Mouse (Mus musculus): ENCODE results near the gene Gal3st1.

Gene Gal3st1

DNA sequence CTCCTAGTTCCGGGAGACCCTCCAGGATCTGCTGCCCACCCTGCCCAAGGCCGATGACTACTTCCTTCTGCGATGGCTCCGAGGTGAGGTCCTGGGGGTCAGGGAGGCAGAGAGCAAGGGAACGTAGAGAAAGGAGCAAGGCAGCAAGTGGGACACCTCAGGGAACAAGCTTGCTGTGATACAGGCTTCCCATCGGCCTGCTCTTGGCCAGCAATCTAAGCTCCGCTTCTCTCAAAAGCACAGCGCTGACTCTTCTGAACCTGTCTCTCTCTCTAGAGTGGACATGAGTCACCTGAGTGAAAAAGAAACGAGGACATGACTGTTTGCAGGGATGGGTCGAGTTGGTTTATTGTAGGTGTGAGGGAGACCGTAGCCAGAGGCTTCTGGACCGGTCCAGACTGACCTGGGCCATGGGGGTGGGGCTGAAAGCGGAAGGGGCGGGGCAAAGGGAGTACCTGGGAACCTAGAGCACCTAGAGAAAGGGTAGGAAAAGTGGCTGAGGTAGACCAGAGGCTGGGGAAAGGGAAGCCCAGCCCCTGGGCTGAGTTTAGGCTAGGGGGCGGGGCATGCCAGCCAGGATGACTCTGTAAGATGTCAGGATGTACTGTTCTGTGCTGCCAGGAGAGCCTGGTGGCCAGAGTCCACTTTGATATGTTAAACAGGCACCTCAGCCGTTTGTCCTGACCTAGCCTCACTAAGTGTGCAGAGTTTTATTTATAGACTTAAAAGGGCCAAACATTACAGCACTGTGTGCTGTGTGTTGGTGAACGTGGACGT is 51.9 kb downstream of the Gal3st1 start:
- DNase-seq: peak; percentile 12

DNA sequence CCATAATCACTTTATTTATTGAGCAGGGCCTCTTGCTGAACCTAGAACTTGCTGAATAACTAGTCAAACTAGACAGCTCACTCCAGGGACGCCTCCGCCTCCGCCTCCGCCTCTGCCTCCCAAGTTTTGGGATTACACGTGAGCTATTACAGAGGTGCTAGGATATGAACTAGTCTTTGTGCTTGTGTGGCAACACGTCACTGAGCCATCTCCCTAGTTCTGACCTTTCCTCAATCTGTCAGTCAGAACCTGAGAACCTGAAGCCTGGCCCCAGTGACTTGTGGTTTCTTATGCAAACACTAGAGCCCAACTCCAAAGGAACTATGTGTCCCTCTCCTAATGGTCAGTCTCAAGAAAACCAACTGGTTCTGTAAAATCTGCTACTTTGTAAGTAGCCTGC is 52.5 kb downstream of the Gal3st1 start:
- DNase-seq: no peak

DNA sequence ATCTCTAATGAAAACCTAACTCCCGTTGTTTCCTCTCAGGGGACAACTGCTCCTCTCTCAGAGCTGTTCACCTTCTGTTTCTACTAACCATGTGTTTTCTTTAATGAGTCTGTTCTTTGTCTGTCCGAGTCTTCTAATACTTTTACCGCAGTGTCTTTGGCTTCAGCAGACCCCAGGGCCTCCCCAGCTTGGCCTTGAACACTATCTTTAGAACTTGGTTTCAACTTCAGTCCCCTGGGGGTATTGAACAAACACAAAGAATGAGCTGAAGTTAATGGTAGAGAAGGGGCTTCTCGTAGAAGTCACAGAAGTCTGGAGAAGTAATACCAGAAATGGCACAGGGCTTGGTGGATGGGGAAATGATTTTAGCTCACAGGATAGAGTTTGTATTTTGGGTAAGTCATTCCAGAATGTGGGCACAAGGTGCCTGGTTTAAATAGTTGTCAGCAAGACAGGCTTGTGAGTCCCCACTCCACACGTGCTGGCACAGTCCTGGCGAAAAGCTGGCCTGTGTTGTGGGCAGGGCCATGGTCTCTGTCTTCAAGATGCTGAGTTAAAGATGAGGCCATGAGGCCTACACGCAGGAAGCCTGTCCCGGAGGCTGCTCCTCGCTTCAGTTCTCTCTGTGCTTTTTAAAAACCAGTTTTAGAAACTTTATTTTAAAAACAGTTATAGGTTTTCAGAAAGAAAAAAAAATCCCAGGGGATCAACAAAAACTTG is 53.1 kb downstream of the Gal3st1 start:
- no peak for DNase-seq

DNA sequence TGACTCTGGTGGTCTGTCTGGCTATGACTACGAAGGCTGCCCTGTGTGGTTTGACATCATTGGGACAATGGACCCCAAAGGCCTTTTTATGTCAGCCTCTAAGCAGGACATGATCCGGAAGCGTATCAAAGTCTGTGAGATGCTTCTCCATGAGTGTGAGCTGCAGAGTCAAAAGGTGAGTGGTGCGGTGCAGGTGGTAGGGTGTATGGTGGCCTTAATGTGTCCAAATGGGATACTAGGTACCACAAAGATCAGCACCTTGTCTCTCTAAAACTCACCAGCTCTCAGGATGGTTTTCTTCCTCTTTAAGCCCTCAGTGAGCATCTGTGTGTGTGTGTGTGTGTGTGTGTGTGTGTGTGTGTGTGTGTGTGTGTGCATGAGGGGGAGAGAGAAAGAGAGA is 56.5 kb downstream of the Gal3st1 start:
- DNase-seq: no peak

DNA sequence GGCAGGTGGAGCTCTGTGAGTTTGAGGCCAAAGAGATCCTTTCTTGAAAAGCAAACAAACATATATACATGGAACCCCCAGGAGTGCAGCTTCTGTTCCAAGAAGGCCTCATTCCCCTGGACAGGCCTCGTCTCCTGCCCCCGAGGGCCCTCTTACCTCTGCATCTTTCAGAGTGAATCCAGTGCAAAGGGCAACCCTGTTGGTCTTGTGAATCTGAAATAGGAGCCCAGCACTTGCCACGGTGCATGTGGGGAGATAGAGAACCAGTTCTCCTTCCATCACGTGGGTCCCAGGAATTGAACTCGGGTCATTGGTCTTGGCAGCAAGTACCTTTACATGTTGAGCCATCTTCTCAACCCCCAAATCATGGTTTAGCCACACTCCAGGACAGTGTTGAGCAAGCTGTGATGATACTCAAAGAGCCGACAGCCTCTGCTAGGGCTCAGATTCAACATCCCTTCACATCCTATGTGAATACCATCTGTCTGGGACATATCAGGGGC is 57.7 kb downstream of the Gal3st1 start:
- no peak for DNase-seq

DNA sequence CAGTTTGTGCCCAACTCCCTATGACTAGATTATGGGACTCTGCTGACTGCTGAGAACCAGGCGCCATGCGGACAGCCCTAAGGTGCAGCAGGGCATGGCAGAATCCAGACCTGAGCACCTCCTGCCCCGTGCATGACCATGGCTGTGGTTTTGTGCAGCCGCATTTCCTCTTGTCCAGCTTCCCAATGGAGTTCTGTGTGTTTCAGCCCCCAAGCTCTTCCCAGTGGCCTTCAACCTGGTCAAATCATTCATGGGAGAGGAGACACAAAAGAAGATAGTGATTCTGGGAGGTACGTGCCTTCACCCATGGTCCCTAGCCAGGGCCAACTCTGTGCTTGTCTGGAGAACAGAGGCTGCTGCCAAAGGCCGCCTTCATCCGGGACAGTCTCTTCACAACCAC is 59.6 kb downstream of the Gal3st1 start:
- no peak for DNase-seq

DNA sequence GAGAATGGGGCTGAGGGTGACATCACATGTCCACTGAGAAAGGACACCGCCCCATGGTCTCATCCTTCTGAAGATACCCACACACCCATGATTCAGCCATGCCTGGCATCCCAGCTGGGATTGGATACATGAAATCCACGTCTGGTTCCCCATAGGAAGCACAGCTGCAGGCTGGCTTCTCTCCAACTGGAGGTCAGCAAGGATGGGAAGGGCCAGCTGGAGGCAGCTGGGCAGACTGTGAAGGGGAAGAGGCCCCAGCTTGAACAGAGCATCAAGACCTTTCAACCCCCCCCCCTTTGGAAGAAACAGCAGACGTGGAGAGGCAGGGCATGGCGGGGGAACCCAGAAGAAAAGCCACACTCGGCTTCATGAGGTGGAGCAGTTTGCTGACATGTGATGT is 63.1 kb downstream of the Gal3st1 start:
- DNase-seq: peak; percentile 22

DNA sequence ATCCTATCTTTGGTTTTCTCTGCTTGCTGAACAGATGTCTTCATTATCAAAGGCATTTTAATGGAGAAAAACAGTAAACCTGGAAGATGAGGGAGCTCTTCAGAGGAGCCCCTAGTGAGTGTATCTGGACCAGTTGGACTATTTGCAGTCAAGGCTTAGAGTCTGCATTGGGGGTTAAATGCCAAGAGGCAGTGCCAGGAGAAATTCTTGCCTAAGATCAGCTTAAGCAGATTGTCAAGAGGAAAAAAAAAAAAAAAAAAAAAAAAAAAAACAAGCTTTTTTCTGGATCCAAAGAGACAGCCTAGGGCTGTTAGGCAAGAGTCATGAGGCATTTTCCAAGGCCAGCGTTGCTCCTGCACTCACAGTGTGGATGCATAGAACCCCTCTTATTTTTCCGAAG is 64.3 kb downstream of the Gal3st1 start:
- no peak for DNase-seq

DNA sequence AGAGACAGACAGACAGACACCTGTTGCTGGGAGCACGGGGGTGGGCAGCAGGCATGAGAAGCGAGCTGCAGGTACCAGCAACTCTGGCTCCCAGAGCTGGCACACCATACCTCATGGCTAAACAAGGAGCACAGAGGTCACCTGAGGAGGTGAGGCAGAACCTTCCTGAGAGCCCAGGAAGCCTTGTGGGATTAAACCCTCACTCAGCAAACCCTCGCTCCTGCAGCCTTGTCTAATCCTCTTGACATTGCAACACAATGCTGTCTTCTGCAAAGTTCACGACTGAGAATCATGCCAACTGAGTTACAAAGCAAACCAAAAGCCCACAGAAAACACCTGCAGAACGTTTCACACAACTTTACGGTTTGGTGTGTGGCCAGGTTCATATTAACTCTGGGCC is 65.0 kb downstream of the Gal3st1 start:
- no peak for DNase-seq

Measured in kidney, postnatal 14 days (tissue).